Mouse (Mus musculus) stomach, embryonic 15.5 days (tissue): ENCODE measurements around the gene Rbp1. TPM values are rescaled to one million over a fixed set of nuclear protein-coding genes. Genes with fewer than 3 reads are reported as not detected.

ENCODE experiments used
- ATAC-seq: fragments of 200-750 bp; cut with Nextera tagmentation; 2 replicates; pipeline ENCODE4 v1.8.0; 2017; ENCODE audit warnings: low read depth, moderate number of reproducible peaks, moderate TSS enrichment; ENCODE audit not compliant: insufficient read depth, low FRiP score
- H3K27ac ChIP-seq: fragments of 300-500 bp; sonication (generic); 2 replicates; pipeline ENCODE4 v1.5.1; 2015; ENCODE audit warnings: mild to moderate bottlenecking, inconsistent platforms
- H3K27me3 ChIP-seq: fragments of 300-500 bp; sonication (generic); replicated peaks from 2 replicates; pipeline ENCODE4 v1.6.1; 2015; ENCODE audit warnings: inconsistent platforms
- H3K36me3 ChIP-seq: fragments of 300-500 bp; sonication (generic); 2 replicates; pipeline ENCODE4 v1.6.1; 2015; ENCODE audit warnings: inconsistent platforms
- H3K4me1 ChIP-seq: fragments of 300-500 bp; sonication (generic); 2 replicates; pipeline ENCODE4 v1.6.1; 2015; ENCODE audit warnings: inconsistent platforms
- H3K4me2 ChIP-seq: fragments of 300-500 bp; sonication (generic); 2 replicates; pipeline ENCODE4 v1.6.1; 2015; ENCODE audit warnings: mild to moderate bottlenecking, inconsistent platforms
- H3K4me3 ChIP-seq: fragments of 300-500 bp; sonication (generic); replicated peaks from 2 replicates; pipeline ENCODE4 v1.5.1; 2015; ENCODE audit warnings: inconsistent platforms
- H3K9ac ChIP-seq: fragments of 300-500 bp; sonication (generic); 2 replicates; pipeline ENCODE4 v1.6.1; 2015; ENCODE audit warnings: inconsistent platforms
- H3K9me3 ChIP-seq: fragments of 300-500 bp; sonication (generic); 2 replicates; pipeline ENCODE4 v1.6.1; 2016; ENCODE audit warnings: inconsistent platforms
- WGBS: fragments of 180-500 bp; shearing (Covaris S2); methylation state at CpG from one replicate; pipeline ENCODE4 v1.1.7; 2015; 5-methylcytosine and 5-hydroxymethylcytosine counted together
- polyA plus RNA-seq: library from polyadenylated mRNA; unstranded; fragments of >200 nt; fragmentation: Nextera tagmentation; extraction: Ambion mirVana; gene quantifications from 2 replicates; pipeline ENCODE4 v1.2.1, GENCODE M21; 2015

Gene Rbp1
- polyA plus RNA-seq, 1 experiment from 2014 or later: 79.9 TPM

DNA sequence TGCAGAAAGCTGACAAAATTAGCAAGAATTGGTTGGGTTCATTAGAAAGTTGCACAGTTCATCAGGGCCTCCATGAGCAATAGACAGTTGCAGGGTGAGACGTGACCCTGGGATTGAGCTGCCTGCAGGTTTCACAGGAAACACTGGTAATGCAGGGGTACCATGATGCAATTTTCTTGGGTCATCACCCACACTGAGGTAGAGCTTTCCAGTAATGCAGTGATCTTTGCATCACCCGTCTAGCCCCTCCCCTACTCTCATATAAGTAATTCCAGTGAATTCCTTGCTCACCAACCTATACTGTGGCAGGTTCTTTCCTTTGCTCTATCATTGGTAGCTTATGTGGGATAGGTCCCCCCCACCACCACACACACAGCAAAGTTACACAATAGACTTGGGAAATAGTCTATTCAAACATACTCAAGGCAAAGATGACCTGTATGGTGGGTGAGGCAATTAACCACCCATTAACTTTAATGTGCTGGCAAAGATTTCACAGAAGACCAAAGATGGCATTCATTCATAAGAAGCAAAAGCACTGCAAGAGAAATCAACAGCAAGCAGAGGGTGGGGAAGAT is 57.5 kb downstream of the Rbp1 start:
- Histone ChIP-seq H3K36me3 (no peaks in the 10 kb centered on the region), H3K4me1 (no peaks in the 10 kb centered on the region), H3K27me3 (no peaks in the 10 kb centered on the region), H3K9me3 (no peaks in the 10 kb centered on the region), H3K4me3 (no peak overlapping the region), H3K9ac (no peak overlapping the region), H3K4me2 (no peak overlapping the region), H3K27ac (no peak overlapping the region)
- ATAC-seq: no peak
- WGBS: 80% methylated on average over 2 of the region's 2 CpGs

DNA sequence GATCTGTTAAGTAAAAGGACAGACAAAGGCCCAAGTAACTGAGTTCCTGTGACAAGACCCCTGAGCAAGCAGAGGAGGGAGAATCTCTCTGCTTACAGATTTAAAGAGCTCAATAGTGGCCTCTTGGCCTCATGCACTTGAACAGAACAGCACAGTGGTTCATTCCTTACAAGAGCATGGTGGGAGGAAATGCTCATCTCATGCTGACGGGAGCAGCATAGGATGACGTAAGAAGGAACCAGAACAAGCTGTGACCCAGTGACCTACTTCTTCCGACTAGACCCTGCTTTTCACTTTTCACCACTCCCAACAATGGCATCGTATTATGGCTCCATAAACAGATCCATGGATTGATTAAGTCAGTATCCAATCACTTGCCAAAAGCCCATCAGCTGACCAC is 59.5 kb downstream of the Rbp1 start:
- H3K4me1 ChIP-seq: no peaks in the 10 kb centered on the region
- no peak overlapping the region for H3K4me2 ChIP-seq
- H3K4me3 ChIP-seq: no peak overlapping the region
- WGBS: 65% methylated on average over 4 of the region's 4 CpGs
- H3K27me3 ChIP-seq: no peaks in the 10 kb centered on the region
- no peak for ATAC-seq
- no peaks in the 10 kb centered on the region for H3K36me3 ChIP-seq
- H3K9ac ChIP-seq: no peak overlapping the region
- no peaks in the 10 kb centered on the region for H3K9me3 ChIP-seq
- no peak overlapping the region for H3K27ac ChIP-seq

DNA sequence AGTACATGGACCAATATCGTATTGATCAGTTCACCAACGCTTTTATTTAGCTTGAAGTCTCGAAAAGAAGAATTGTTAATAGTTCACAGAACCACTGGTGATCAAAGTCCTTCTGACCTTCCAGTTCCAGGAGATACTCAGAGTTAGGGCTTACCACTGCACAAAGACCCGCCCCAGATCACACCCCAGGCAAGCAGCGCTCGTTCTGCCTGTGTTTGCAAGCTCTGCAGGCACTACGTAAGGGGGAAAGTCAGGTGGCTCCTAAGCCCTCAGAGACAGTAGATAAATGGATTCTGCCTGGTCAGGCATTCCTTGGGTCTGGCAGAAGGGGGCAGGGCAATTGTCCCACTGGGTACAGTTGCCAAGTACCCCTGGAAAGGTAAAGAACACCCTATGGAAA is 62.3 kb downstream of the Rbp1 start:
- ATAC-seq: no peak

DNA sequence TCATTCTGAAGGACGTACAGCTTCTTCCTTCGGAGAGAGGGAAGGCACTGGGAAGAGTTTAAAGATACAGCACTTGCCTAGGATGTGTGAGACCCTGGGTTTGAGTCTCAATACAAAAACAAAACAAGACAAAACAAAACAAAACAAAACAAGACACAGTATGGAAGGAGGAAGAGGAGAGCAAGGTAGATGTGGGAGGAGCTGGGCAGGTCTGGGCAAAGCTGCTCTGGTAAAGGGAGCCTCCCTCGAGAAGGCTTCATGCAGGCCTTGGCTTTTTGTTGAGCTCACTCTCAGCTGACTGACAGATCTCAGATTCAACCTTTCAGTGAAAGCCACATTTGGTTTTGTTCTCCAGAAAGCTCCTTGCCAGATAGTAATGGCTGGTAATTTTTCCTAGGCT is 63.1 kb downstream of the Rbp1 start, which contains the start of gene Rbp2:
Rbp2 (plus strand) TSS at position 301 of the 400 bp plus-strand sequence.
- Histone ChIP-seq H3K36me3 (no peaks in the 10 kb centered on the region), H3K4me3 (no peak within 1 kb of the TSS), H3K4me1 (no peaks in the 10 kb centered on the region; the same call in 1 of the 2 replicates), H3K27me3 (no peaks in the 10 kb centered on the region), H3K9me3 (no peaks in the 10 kb centered on the region), H3K4me2 (no peak within 1 kb of the TSS), H3K9ac (no peak within 1 kb of the TSS), H3K27ac (no peak within 1 kb of the TSS)
- no peak for ATAC-seq
- 78% methylated on average over 3 of the region's 3 CpGs for WGBS

More for the DNA sequence above, 62.3 kb downstream of the Rbp1 start:
- Histone ChIP-seq H3K27ac (no peak overlapping the region), H3K9ac (no peak overlapping the region), H3K27me3 (no peaks in the 10 kb centered on the region), H3K36me3 (no peaks in the 10 kb centered on the region), H3K4me3 (no peak overlapping the region), H3K4me1 (no peaks in the 10 kb centered on the region; the same call in 1 of the 2 replicates), H3K9me3 (no peaks in the 10 kb centered on the region), H3K4me2 (no peak overlapping the region)
- WGBS: 68% methylated on average over 7 of the region's 7 CpGs

DNA sequence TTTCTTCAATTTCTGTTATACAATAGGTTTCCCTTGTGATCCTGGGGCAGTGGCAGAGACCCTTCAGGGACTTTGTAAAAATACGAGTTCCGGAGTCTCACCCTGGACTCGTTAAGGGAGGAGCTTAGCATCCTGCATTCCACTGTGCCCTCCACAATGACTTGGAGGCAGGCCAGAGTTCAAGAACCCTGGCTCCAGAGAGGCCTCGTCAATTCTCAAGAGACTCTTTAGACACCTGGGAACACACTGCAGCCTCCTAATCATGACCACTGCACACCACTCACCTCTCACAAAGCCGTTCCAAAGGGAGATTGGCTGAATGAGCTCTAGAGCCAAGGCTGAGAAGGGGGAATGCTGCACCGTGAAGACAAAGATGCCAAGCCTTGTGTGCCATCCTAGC is 64.5 kb downstream of the Rbp1 start:
- Histone ChIP-seq H3K9ac (no peak overlapping the region), H3K4me1 (no peaks in the 10 kb centered on the region; the same call in 1 of the 2 replicates), H3K27me3 (no peaks in the 10 kb centered on the region), H3K36me3 (no peaks in the 10 kb centered on the region), H3K4me2 (no peak overlapping the region), H3K9me3 (no peaks in the 10 kb centered on the region), H3K27ac (no peak overlapping the region), H3K4me3 (no peak overlapping the region)
- 65% methylated on average over 6 of the region's 6 CpGs for WGBS
- ATAC-seq: no peak

DNA sequence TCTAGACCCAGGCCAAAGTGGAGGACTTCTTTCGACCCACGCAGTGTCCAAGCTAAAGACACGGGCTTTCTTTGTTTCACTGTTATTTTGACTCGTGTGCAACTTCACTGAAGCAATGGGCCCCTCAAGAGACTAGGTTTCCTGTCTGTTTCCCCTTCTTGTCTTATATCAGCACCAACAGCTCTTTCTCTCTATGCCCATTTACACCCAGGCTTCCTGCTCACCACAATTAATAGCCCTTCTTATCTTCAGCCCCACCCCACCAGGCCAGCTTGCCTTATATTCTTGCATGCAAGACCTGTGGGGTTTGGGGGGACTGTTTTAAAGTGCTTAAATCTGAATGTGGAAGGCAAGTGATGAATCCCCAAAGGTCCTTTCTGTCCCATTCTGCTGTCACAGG is 66.8 kb downstream of the Rbp1 start:
- Histone ChIP-seq H3K9me3 (no peaks in the 10 kb centered on the region), H3K4me3 (no peak overlapping the region), H3K4me2 (no peak overlapping the region), H3K27ac (peak overlapping the region; percentile 26; the same call in 1 of the 2 replicates), H3K9ac (no peak overlapping the region), H3K4me1 (no peaks in the 10 kb centered on the region; the same call in 1 of the 2 replicates), H3K36me3 (no peaks in the 10 kb centered on the region), H3K27me3 (no peaks in the 10 kb centered on the region)
- ATAC-seq: peak; percentile 38; the same call in 1 of the 2 replicates
- WGBS: 68% methylated on average over 4 of the region's 4 CpGs

DNA sequence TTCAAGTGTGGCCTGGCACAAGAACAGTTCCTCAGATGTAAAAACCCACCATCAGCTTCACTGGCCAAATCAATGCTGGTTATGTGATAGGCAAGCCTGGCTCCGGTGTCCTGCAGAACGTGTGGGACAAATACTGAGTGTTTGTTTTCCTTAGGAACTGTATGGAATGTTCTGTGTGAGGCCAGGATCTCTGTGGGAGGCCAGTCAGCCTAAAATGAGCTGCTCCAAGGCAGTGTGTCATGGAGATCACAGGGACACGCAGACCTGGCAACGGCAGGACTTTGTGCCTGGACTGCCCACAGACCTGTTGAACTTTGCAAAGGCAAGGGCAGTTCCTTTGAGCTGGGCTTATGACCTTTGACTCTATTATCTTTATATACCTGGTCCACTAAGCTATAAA is 67.4 kb downstream of the Rbp1 start:
- Histone ChIP-seq H3K4me1 (no peaks in the 10 kb centered on the region; the same call in 1 of the 2 replicates), H3K4me3 (no peak overlapping the region), H3K27ac (peak overlapping the region; percentile 26; the same call in 1 of the 2 replicates), H3K27me3 (no peaks in the 10 kb centered on the region), H3K9ac (no peak overlapping the region), H3K36me3 (no peaks in the 10 kb centered on the region), H3K4me2 (no peak overlapping the region), H3K9me3 (no peaks in the 10 kb centered on the region)
- no peak for ATAC-seq
- WGBS: 27% methylated on average over 4 of the region's 4 CpGs

DNA sequence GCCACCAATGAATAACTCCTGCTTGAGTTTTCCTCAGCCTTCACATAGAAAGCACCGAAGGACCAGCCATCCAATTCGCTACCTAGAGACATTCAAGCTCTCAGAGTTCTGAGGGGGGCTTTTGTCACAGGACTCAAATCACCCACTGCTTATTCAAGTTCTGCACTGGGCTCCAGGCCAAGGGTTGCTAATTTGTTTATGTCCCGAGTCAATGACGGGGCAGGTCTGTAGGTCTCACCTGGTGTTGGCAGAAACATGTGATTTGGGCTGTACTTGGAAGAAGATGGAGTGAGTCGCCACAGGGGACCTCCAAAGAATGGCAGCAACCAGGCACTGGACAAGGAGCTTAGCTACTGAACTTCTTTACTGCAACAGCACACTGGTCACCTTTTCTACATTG is 68.3 kb downstream of the Rbp1 start:
- Histone ChIP-seq H3K27ac (no peak overlapping the region), H3K4me3 (no peak overlapping the region), H3K36me3 (no peaks in the 10 kb centered on the region), H3K27me3 (no peaks in the 10 kb centered on the region), H3K4me1 (peaks cover under 1% of the 10 kb centered on the region; the same call in 1 of the 2 replicates), H3K9me3 (no peaks in the 10 kb centered on the region), H3K4me2 (no peak overlapping the region), H3K9ac (no peak overlapping the region)
- 74% methylated on average over 5 of the region's 5 CpGs for WGBS
- no peak for ATAC-seq

DNA sequence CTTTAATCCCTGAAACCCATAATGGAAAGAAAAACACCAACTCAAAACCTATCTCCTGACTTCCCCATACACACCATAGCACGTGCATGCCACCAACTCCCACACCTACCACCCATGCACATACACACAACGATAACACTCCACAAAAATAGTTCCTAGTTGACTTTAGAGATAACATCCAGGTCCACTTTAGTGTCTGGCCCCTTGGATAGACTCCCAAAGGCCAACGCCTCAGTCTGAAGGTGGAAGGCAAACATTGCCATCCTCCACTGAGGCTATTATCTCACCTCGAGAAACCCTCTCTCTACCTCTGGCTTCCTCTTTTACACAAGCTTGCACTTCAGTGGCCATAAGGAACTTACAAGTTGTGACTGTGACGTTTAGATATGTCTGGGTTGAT is 69.5 kb downstream of the Rbp1 start:
- H3K27me3 ChIP-seq: no peaks in the 10 kb centered on the region
- H3K36me3 ChIP-seq: no peaks in the 10 kb centered on the region
- peaks cover 8% of the 10 kb centered on the region; the same call in 1 of the 2 replicates for H3K4me1 ChIP-seq
- H3K4me2 ChIP-seq: no peak overlapping the region
- ATAC-seq: no peak
- WGBS: 61% methylated on average over 5 of the region's 5 CpGs
- no peak overlapping the region for H3K9ac ChIP-seq
- H3K4me3 ChIP-seq: no peak overlapping the region
- peak overlapping the region; percentile 70 for H3K27ac ChIP-seq
- no peaks in the 10 kb centered on the region for H3K9me3 ChIP-seq

DNA sequence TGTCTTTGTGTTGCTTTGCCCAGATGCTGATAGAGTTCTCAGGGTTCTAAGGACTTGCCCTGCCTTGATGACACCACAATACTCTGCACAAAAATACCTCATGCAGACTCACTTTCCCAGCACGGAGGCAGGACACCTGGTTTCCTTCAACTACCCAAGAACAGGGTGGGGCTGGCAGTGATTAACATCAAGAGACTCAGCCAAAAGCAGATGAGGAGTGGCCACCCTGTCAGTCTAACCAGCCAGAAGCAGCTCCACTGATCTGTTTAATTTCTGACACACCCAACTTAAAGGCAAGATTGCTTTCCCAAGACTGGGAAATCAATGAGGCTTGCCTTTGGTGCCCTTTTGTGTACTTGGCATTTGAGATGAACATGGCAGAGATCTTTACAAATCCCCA is 70.1 kb downstream of the Rbp1 start:
- Histone ChIP-seq H3K27me3 (no peaks in the 10 kb centered on the region), H3K9me3 (no peaks in the 10 kb centered on the region), H3K4me1 (peaks cover 11% of the 10 kb centered on the region), H3K36me3 (no peaks in the 10 kb centered on the region), H3K9ac (no peak overlapping the region), H3K4me2 (no peak overlapping the region), H3K4me3 (no peak overlapping the region), H3K27ac (peak overlapping the region; percentile 70)
- WGBS: 30% methylated on average over 1 of the region's 1 CpGs
- no peak for ATAC-seq
